Mouse (Mus musculus) heart, embryonic 12.5 days (tissue): ENCODE measurements around the gene S100a1. TPM values are rescaled to one million over a fixed set of nuclear protein-coding genes. Genes with fewer than 3 reads are reported as not detected.

Experiments
- ATAC-seq: fragments of 200-750 bp; cut with Nextera tagmentation; 2 replicates; pipeline ENCODE4 v1.8.0; 2017; ENCODE audit warnings: moderate TSS enrichment, moderate library complexity; ENCODE audit not compliant: insufficient number of reproducible peaks, low FRiP score
- H3K27ac ChIP-seq: fragments of 300-500 bp; sonication (generic); 2 replicates; pipeline ENCODE4 v1.5.1; 2016; ENCODE audit warnings: mild to moderate bottlenecking, moderate library complexity; ENCODE audit not compliant: poor library complexity, severe bottlenecking
- H3K27me3 ChIP-seq: fragments of 300-500 bp; sonication (generic); replicated peaks from 2 replicates; pipeline ENCODE4 v1.6.1; 2016; ENCODE audit warnings: mild to moderate bottlenecking, moderate library complexity
- H3K36me3 ChIP-seq: fragments of 300-500 bp; sonication (generic); 2 replicates; pipeline ENCODE4 v1.6.1; 2016; ENCODE audit warnings: mild to moderate bottlenecking, moderate library complexity
- H3K4me1 ChIP-seq: fragments of 300-500 bp; sonication (generic); replicated peaks from 2 replicates; pipeline ENCODE4 v1.6.1; 2016; ENCODE audit warnings: mild to moderate bottlenecking
- H3K4me2 ChIP-seq: fragments of 300-500 bp; sonication (generic); 2 replicates; pipeline ENCODE4 v1.6.1; 2016; ENCODE audit warnings: mild to moderate bottlenecking, moderate library complexity
- H3K4me3 ChIP-seq: fragments of 300-500 bp; sonication (generic); 2 replicates; pipeline ENCODE4 v1.5.1; 2016; ENCODE audit warnings: mild to moderate bottlenecking
- H3K9ac ChIP-seq: fragments of 300-500 bp; sonication (generic); 2 replicates; pipeline ENCODE4 v1.6.1; 2016; ENCODE audit warnings: mild to moderate bottlenecking, moderate library complexity
- H3K9me3 ChIP-seq: fragments of 300-500 bp; sonication (generic); replicated peaks from 2 replicates; pipeline ENCODE4 v1.6.1; 2016; ENCODE audit warnings: mild to moderate bottlenecking, moderate library complexity
- WGBS: fragments of 180-500 bp; shearing (Covaris S2); methylation state at CpG from one replicate; pipeline ENCODE4 v1.1.7; 2016; 5-methylcytosine and 5-hydroxymethylcytosine counted together
- polyA plus RNA-seq: library from polyadenylated mRNA; unstranded; fragments of >200 nt; fragmentation: Nextera tagmentation; extraction: Ambion mirVana; gene quantifications from 2 replicates; pipeline ENCODE4 v1.2.1, GENCODE M21; 2016

The S100a1 gene
- polyA plus RNA-seq, 1 experiment from 2014 or later: 148 TPM

DNA sequence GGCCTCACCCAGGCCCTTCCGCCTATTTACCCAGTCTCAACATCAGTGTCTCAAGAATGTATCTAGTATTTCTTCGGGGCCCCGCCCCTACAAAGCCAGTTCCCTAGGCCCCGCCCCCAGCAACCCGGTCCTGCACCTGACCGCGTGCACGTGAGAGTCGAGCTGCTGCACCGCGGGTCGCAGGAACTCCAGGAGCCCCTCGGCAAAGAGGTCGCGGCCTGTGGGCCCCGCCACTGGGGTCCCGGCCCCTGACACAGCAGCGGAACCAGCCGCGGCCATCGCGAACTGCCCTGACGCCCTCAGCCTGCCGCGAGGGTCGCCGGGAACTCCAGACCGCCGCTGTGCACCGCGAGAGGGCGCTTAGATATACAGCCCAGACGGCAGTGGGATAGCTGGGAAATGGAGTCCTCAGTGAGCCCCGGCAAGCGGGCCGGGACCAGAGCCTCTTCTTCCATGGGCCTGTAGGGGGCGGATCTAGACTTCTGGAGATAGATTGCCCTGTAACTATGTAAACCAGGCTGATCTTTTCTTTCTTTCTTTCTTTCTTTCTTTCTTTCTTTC lies 23.4 kb downstream of the S100a1 start, which contains the start of gene Snapin:
TSS of gene Snapin (minus strand) at position 338 of the 561 bp plus-strand sequence.
- peak within 1 kb of the TSS; percentile 80 for H3K4me2 ChIP-seq
- H3K36me3 ChIP-seq: peaks cover 45% of the 10 kb centered on the region
- WGBS: 0% methylated on average over 37 of the region's 37 CpGs
- no peaks in the 10 kb centered on the region for H3K27me3 ChIP-seq
- H3K9ac ChIP-seq: peak within 1 kb of the TSS; percentile 81
- ATAC-seq: peak; percentile 96
- peaks cover 10% of the 10 kb centered on the region for H3K4me1 ChIP-seq
- peak within 1 kb of the TSS; percentile 65 for H3K27ac ChIP-seq
- H3K4me3 ChIP-seq: peak within 1 kb of the TSS; percentile 75
- H3K9me3 ChIP-seq: no peaks in the 10 kb centered on the region

DNA sequence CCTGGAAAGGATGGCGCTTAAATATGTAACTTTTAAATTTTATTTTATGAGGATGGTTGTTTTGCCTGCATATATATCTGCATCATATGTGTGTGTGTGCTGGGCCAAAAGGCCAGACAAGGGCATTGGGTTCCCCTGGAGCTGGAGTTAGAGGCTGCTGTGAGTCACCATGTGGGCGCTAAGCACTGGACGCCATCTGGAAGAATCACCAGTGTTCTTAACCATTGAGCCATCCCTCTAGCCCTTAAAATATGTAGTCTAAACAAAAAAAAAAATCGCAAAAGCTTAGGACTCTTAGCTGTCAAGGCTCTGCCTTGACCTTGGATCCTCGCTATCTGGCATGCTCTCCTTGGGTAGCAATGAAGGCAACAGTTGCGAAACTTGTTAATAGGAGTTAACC lies 25.6 kb downstream of the S100a1 start:
- Histone ChIP-seq H3K4me3 (no peak overlapping the region), H3K9me3 (no peaks in the 10 kb centered on the region), H3K4me2 (no peak overlapping the region), H3K27ac (no peak overlapping the region), H3K9ac (no peak overlapping the region), H3K27me3 (no peaks in the 10 kb centered on the region), H3K36me3 (peaks cover 56% of the 10 kb centered on the region), H3K4me1 (peaks cover 10% of the 10 kb centered on the region)
- no peak for ATAC-seq
- WGBS: 89% methylated on average over 6 of the region's 6 CpGs

DNA sequence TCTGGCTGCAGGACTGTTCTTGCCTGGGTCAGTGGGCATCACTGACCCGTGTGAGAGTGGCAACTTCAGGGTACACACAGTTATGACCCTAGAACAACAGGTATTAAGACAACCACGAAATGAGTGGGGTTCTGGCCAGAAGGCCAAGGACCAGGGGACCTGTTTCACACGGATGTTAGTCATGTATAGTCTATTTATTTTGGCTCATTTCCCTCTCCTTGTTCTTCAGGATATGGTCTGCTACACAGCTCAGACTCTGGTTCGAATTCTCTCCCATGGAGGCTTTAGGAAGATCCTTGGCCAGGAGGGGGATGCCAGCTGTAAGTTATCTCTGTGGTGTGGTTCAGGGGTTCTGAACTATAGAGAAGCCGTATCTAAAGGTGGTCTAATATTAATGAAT lies 27.2 kb downstream of the S100a1 start:
- H3K9ac ChIP-seq: no peak overlapping the region
- H3K4me3 ChIP-seq: no peak overlapping the region
- H3K4me2 ChIP-seq: no peak overlapping the region
- no peaks in the 10 kb centered on the region for H3K27me3 ChIP-seq
- H3K36me3 ChIP-seq: peaks cover 72% of the 10 kb centered on the region
- H3K27ac ChIP-seq: no peak overlapping the region
- 78% methylated on average over 5 of the region's 5 CpGs for WGBS
- H3K4me1 ChIP-seq: peaks cover 10% of the 10 kb centered on the region
- ATAC-seq: no peak
- no peaks in the 10 kb centered on the region for H3K9me3 ChIP-seq

DNA sequence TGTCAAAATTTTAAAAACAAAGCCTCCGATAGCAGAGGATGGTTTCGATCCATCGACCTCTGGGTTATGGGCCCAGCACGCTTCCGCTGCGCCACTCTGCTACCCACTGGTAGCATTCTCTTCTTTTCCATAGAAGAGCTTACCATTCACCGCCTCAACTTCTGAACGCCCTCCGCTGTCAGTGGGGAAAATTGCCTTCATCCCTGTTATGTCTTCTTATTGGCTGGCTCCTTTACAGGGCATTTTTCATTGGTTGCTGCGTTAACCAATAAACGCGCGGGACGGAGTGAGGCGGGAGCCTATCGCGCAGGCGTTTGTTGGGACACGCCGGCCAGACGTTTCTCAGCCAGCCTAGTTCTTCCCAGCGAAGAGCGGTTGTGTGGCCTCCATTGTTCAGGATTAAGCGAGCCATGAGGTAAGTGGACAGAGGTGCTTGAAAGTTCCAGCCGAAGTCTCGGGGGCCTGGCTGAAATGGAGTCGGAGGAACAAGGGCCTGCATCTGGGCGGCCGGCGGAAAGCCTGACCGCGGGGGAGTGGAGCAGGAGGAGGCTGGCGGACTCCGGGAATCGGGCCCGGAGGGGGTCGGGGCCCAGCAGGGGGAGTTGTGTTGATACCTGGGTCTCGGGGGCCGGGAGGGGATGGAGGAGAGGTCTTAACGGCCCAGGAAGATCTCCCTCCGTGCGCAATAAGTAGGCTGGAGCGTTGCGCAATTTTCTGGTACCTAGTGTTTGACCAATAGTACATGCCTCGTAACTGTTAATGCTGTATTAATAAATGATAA lies 38.2 kb downstream of the S100a1 start, which contains the start of gene Ilf2:
TSS of gene Ilf2 (plus strand) at position 296 of the 781 bp plus-strand sequence.
- WGBS: under 1% methylated on average over 45 of the region's 45 CpGs
- ATAC-seq: peak; percentile 98
- peak within 1 kb of the TSS; percentile 83 for H3K4me3 ChIP-seq

DNA sequence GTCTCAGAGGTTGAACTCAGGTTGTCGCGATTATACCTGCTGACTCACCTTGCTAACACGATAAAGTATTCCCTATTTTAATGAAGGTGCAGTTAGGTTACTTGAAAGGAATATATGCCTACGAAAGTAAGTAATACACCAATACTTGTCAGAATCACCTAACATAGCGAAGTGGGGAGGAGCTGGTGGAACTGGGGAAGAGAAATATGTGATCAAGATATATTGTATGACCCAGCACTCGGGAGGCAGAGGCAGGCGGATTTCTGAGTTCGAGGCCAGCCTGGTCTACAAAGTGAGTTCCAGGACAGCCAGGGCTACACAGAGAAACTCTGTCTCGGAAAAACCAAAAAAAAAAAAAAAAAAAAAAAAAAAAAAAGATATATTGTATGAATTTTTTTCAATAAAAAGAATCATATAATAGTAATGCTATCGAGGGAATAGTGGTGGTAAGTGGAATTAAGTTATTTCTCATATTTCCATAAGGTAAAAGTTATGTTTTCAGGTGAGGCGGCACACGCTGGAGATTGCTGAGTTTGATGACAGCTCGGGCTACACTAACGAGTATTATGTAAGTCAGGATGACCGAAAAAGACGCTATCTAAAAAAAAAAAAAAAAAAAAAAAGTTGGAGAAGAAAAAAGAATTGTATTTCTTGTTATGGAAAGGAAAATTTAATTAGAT lies 38.9 kb downstream of the S100a1 start:
- Histone ChIP-seq H3K9ac (no peak overlapping the region), H3K9me3 (no peaks in the 10 kb centered on the region), H3K27ac (no peak overlapping the region), H3K36me3 (peaks cover 24% of the 10 kb centered on the region), H3K4me2 (peak overlapping the region; percentile 43; the same call in 1 of the 2 replicates), H3K4me1 (peaks cover 7% of the 10 kb centered on the region; the same call in 1 of the 2 replicates), H3K4me3 (peak overlapping the region; percentile 32), H3K27me3 (no peaks in the 10 kb centered on the region)
- 39% methylated on average over 16 of the region's 16 CpGs for WGBS
- peak; percentile 20 for ATAC-seq

More for the DNA sequence above, 38.2 kb downstream of the S100a1 start, which contains the start of gene Ilf2:
- Histone ChIP-seq H3K27me3 (no peaks in the 10 kb centered on the region), H3K9ac (peak within 1 kb of the TSS; percentile 93), H3K27ac (peak within 1 kb of the TSS; percentile 94), H3K4me2 (peak within 1 kb of the TSS; percentile 76), H3K36me3 (peaks cover 31% of the 10 kb centered on the region), H3K9me3 (no peaks in the 10 kb centered on the region), H3K4me1 (peaks cover 7% of the 10 kb centered on the region; the same call in 1 of the 2 replicates)

DNA sequence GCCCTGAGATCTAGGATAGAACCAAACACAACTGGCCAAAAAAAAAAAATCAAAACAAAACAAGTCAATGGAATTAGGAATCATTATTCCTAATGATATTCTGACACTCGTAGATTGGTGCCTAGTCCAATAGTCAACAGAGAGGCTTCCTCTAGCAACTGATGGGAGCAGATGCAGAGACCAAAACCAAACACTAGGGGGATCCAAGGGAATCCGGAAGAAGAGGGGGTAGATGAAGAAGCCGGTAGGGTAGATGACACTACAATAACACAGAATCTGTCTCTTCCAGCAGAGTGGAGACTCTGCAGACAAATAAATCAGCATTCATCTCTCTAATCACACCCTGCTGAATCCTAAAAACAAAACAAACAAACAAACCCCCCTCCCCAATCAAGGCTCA lies 42.0 kb downstream of the S100a1 start:
- Histone ChIP-seq H3K9ac (no peak overlapping the region), H3K27ac (no peak overlapping the region), H3K36me3 (no peaks in the 10 kb centered on the region), H3K27me3 (peaks cover 10% of the 10 kb centered on the region), H3K4me3 (no peak overlapping the region), H3K9me3 (no peaks in the 10 kb centered on the region), H3K4me2 (no peak overlapping the region), H3K4me1 (peaks cover 5% of the 10 kb centered on the region; the same call in 1 of the 2 replicates)
- no peak for ATAC-seq
- 33% methylated on average over 3 of the region's 3 CpGs for WGBS

DNA sequence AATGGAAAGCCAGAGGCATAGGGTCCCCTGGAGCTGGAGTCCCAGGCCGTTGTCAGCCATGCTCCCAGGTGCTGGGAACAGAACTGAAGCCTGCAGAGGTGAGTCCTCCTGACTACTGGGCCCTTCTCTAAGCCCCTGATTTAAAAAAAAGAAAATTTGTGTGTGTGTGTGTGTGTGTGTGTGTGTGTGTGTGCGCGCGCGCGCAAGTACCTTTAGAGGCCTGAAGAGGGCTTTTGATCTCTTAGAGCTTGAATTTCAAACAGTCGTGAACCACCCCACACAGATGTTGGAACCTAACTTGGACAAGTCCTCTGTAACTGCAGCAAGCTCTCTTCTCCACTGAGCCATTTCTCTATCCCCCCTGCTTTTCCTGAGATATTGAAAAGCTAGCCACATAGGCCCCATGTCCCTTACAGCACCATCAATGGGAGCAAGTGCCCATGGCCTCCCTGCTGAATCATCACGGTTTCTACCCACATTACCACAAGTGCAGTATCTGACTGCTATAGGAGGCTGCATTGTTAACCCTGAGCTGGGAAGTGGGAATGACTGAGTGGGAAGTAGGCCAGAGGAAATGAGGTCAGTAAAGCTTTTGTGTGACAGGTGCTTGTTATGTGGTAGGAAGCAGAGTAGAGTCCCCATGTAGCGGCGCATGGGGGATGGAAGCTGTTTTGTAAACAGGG lies 46.4 kb downstream of the S100a1 start:
- no peak for ATAC-seq
- peaks cover 37% of the 10 kb centered on the region for H3K27me3 ChIP-seq
- peaks cover 17% of the 10 kb centered on the region for H3K4me1 ChIP-seq
- H3K27ac ChIP-seq: no peak overlapping the region
- no peak overlapping the region for H3K4me3 ChIP-seq
- no peak overlapping the region for H3K9ac ChIP-seq
- WGBS: 88% methylated on average over 10 of the region's 10 CpGs
- H3K9me3 ChIP-seq: no peaks in the 10 kb centered on the region
- H3K4me2 ChIP-seq: no peak overlapping the region
- H3K36me3 ChIP-seq: no peaks in the 10 kb centered on the region

DNA sequence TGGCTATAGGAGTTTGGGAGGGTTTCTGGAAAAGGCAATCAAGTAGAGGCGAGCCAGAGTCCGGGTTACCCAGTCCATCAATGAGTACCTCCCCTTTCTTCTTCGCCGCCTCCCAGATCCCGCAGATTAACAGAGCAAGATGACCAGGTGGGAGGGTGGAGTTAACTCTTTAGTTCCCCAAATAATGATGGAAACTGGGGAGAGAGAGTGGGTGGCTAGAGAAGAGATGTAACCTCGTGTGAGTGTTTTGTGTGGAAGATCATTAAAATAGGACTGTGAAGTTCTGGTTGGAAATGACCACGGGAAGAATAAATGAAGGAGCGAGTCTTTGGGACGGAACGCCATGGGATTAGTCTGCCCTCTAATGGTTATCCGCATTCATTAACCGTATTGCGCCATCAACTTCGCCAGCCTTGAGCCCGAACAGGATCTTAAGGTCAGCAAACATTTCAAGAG lies 47.9 kb downstream of the S100a1 start:
- peak overlapping the region; percentile 50 for H3K4me3 ChIP-seq
- peak overlapping the region; percentile 95 for H3K4me2 ChIP-seq
- peak; percentile 20; the same call in 1 of the 2 replicates for ATAC-seq
- H3K4me1 ChIP-seq: peaks cover 23% of the 10 kb centered on the region
- no peaks in the 10 kb centered on the region for H3K9me3 ChIP-seq
- H3K27me3 ChIP-seq: peaks cover 39% of the 10 kb centered on the region
- peak overlapping the region; percentile 73 for H3K9ac ChIP-seq
- 1% methylated on average over 15 of the region's 15 CpGs for WGBS
- no peak overlapping the region for H3K27ac ChIP-seq
- no peaks in the 10 kb centered on the region for H3K36me3 ChIP-seq

DNA sequence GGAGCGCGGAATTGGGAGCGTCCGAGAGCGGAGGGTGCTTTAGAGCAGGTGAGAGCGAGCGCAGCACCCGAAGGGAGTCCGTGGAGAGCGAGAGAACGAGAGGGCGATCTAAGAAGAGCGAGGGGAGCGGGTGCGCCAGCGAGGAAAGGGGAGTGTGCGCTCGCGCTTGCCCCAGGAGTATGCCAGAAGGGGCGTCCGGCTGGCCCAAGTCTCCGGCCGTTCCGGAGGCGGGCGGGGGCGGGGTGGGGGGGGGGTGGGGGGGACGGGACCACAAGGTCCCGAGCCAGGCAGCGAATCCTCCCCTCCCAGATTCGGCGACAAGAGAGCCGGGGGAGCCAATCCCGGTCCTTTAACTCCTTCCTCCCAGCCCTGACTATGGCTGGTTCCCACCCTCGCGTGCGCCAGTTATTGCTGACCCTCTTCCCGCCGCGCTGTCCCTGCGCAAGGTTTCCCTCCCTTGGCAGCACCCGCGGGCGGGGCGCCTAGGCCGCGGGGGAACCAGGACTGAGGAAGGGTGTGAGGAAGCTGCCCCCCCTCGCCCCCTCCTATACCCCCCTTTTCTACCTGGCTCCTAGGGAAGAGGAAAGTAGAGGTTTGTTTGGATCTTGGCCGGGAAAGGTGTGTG lies 48.4 kb downstream of the S100a1 start, which contains the start of gene Npr1:
TSS of gene Npr1 (minus strand) at position 181 of the 625 bp plus-strand sequence.
- ATAC-seq: peak; percentile 57
- Histone ChIP-seq H3K9me3 (no peaks in the 10 kb centered on the region), H3K27me3 (peaks cover 44% of the 10 kb centered on the region), H3K9ac (peak within 1 kb of the TSS; percentile 73), H3K4me1 (peaks cover 23% of the 10 kb centered on the region), H3K36me3 (no peaks in the 10 kb centered on the region), H3K4me3 (peak within 1 kb of the TSS; percentile 50), H3K27ac (no peak within 1 kb of the TSS; the same call in 1 of the 2 replicates), H3K4me2 (peak within 1 kb of the TSS; percentile 95)
- under 1% methylated on average over 29 of the region's 49 CpGs for WGBS

DNA sequence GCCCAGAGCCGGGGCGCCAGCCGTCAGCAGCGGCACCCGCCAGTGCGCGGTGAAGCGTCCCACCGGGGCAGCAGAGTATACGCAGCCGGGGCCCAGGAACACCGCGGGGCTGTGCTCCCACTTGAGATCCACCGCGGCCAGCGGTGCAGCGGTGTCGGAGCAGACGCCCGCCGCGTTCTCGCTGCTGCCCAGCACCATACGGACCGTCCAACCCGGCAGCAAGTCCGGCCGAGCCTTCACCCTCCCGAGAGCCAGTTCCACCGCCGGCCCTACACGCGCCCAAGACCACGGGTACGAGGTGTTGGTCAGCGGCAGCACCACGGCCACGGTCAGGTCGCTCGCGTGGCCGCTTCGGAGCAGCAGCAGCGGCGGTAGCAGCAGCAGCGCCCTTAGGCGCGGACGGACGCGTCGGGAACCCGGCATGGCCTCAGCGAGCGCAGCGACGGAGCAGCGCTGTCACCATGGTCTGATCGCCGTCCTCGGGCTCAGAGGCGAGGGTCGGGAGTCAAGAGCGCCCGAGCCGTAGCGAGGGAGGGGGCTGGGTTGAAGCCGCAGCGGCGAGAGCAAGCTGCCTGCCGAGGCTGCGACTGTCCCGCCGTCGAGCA lies 49.0 kb downstream of the S100a1 start:
- no peak overlapping the region; the same call in 1 of the 2 replicates for H3K27ac ChIP-seq
- peak; percentile 12 for ATAC-seq
- H3K27me3 ChIP-seq: peaks cover 48% of the 10 kb centered on the region
- no peaks in the 10 kb centered on the region for H3K36me3 ChIP-seq
- peak overlapping the region; percentile 73 for H3K9ac ChIP-seq
- no peaks in the 10 kb centered on the region for H3K9me3 ChIP-seq
- H3K4me3 ChIP-seq: peak overlapping the region; percentile 50
- H3K4me1 ChIP-seq: peaks cover 23% of the 10 kb centered on the region
- WGBS: 1% methylated on average over 75 of the region's 75 CpGs
- peak overlapping the region; percentile 95 for H3K4me2 ChIP-seq
